Comparison of ENCODE assay signal across 18 mouse cellular contexts in genomic region chr16:23953959-23954260, GRCm38 (mm10). TPM values are rescaled to one million over a fixed set of nuclear protein-coding genes. Genes with fewer than 3 reads are reported as not detected.
A peak's percentile ranks its signal among the peaks of the same experiment; 100 is the strongest.
DNase-seq lines count a peak whose midpoint lies in the region; ATAC-seq and TF ChIP-seq lines count a peak whose summit lies in the region.
"Had no signal": no experiment of that assay in that cellular context is flagged by ENCODE, and none has a peak within 500 bp of the region (broad histone marks: within the 10 kb centered on the region; RNA-seq: fewer than 3 reads in every experiment).

No protein-coding gene starts in this region.

- no peaks in the 10 kb centered on the region for H3K9me3 ChIP-seq in hindbrain, embryonic 12.5 days (replicated peaks)
- no peaks in the 10 kb centered on the region for H3K9me3 ChIP-seq in hindbrain, embryonic 11.5 days (ENCODE audit: control insufficient read depth, low read length)
- H3K9me3 ChIP-seq in lung, embryonic 14.5 days (ENCODE audit: low read depth, low read length): no peaks in the 10 kb centered on the region
- H3K9me3 ChIP-seq in forebrain, embryonic 14.5 days (replicated peaks; ENCODE audit: control insufficient read depth, low read length): no peaks in the 10 kb centered on the region
- no peaks in the 10 kb centered on the region for H3K9me3 ChIP-seq in forebrain, embryonic 16.5 days (ENCODE audit: control insufficient read depth, low read length)
- no peaks in the 10 kb centered on the region for H3K9me3 ChIP-seq in intestine, embryonic 15.5 days
- H3K9me3 ChIP-seq: embryonic facial prominence, embryonic 10.5 days; heart, embryonic 12.5 days had no signal

- no peak overlapping the region for H3K4me2 ChIP-seq in hindbrain, embryonic 12.5 days (replicated peaks)
- H3K4me2 ChIP-seq in hindbrain, embryonic 11.5 days (replicated peaks; ENCODE audit: low read depth, low read length): no peak overlapping the region
- no peak overlapping the region for H3K4me2 ChIP-seq in lung, embryonic 14.5 days
- no peak overlapping the region for H3K4me2 ChIP-seq in forebrain, embryonic 14.5 days (ENCODE audit: low read length)
- no peak overlapping the region for H3K4me2 ChIP-seq in forebrain, embryonic 16.5 days (ENCODE audit: low read length)
- no peak overlapping the region for H3K4me2 ChIP-seq in intestine, embryonic 15.5 days (replicated peaks)
- H3K4me2 ChIP-seq: heart, embryonic 12.5 days had no signal

- no peak for DNase-seq in hindbrain, embryonic 11.5 days (ENCODE audit: low spot score)
- no peak for DNase-seq in lung, embryonic 14.5 days
- DNase-seq in lung, postnatal 36 days: no peak
- no peak for DNase-seq in forebrain, embryonic 14.5 days (ENCODE audit: low spot score)
- DNase-seq: adrenal gland, adult 8-10 months; gastrocnemius, postnatal 25 days had no signal

- H3K4me1 ChIP-seq in hindbrain, embryonic 12.5 days: no peaks in the 10 kb centered on the region
- H3K4me1 ChIP-seq in hindbrain, embryonic 11.5 days (replicated peaks; ENCODE audit: control insufficient read depth, insufficient read depth, low read length): no peaks in the 10 kb centered on the region
- H3K4me1 ChIP-seq in lung, embryonic 14.5 days (ENCODE audit: insufficient read depth): no peaks in the 10 kb centered on the region
- no peaks in the 10 kb centered on the region for H3K4me1 ChIP-seq in forebrain, embryonic 14.5 days (ENCODE audit: control insufficient read depth, insufficient read depth, low read length)
- no peaks in the 10 kb centered on the region for H3K4me1 ChIP-seq in forebrain, embryonic 16.5 days (replicated peaks; ENCODE audit: control insufficient read depth, insufficient read depth, low read length)
- no peaks in the 10 kb centered on the region for H3K4me1 ChIP-seq in intestine, embryonic 15.5 days (replicated peaks)
- H3K4me1 ChIP-seq: embryonic facial prominence, embryonic 10.5 days; heart, embryonic 12.5 days had no signal

- no peak overlapping the region for H3K9ac ChIP-seq in hindbrain, embryonic 12.5 days
- no peak overlapping the region for H3K9ac ChIP-seq in hindbrain, embryonic 11.5 days (ENCODE audit: low read depth, low read length)
- H3K9ac ChIP-seq in lung, embryonic 14.5 days: no peak overlapping the region
- H3K9ac ChIP-seq in forebrain, embryonic 14.5 days (ENCODE audit: low read length): no peak overlapping the region
- H3K9ac ChIP-seq in forebrain, embryonic 16.5 days (replicated peaks; ENCODE audit: low read depth, low read length): no peak overlapping the region
- no peak overlapping the region for H3K9ac ChIP-seq in intestine, embryonic 15.5 days
- H3K9ac ChIP-seq: heart, embryonic 12.5 days had no signal

- no peak overlapping the region for H3K4me3 ChIP-seq in hindbrain, embryonic 12.5 days
- no peak overlapping the region for H3K4me3 ChIP-seq in hindbrain, embryonic 11.5 days (ENCODE audit: low read depth, low read length)
- H3K4me3 ChIP-seq in lung, embryonic 14.5 days (ENCODE audit: low read depth, low read length): no peak overlapping the region
- H3K4me3 ChIP-seq in forebrain, embryonic 14.5 days (ENCODE audit: low read depth, low read length): no peak overlapping the region
- H3K4me3 ChIP-seq in forebrain, embryonic 16.5 days (replicated peaks; ENCODE audit: low read length): no peak overlapping the region
- H3K4me3 ChIP-seq in intestine, embryonic 15.5 days (replicated peaks): no peak overlapping the region
- H3K4me3 ChIP-seq: embryonic facial prominence, embryonic 10.5 days; gastrocnemius, adult 2 months; heart, embryonic 12.5 days had no signal

- 0 out of 2 replicates have a peak, but pooled peaks have one; percentile 38 for ATAC-seq in hindbrain, embryonic 12.5 days (ENCODE audit: low FRiP score)
- no peak for ATAC-seq in hindbrain, embryonic 11.5 days (ENCODE audit: low FRiP score)
- peak; percentile 35; the same call in 1 of the 2 replicates for ATAC-seq in lung, embryonic 14.5 days (ENCODE audit: insufficient read depth)
- ATAC-seq in forebrain, embryonic 14.5 days: peak; percentile 61
- ATAC-seq in forebrain, embryonic 16.5 days: peak; percentile 45
- ATAC-seq in intestine, embryonic 15.5 days: no peak
- ATAC-seq in CD4-positive, CD25-positive, alpha-beta regulatory T cell, adult 4 months: no peak
- ATAC-seq: intestine, embryonic 16.5 days had no signal

- no peaks in the 10 kb centered on the region for H3K36me3 ChIP-seq in hindbrain, embryonic 12.5 days
- H3K36me3 ChIP-seq in hindbrain, embryonic 11.5 days (ENCODE audit: control insufficient read depth, insufficient read depth, low read length): no peaks in the 10 kb centered on the region
- H3K36me3 ChIP-seq in lung, embryonic 14.5 days (ENCODE audit: insufficient read depth): no peaks in the 10 kb centered on the region
- no peaks in the 10 kb centered on the region for H3K36me3 ChIP-seq in forebrain, embryonic 14.5 days (ENCODE audit: control insufficient read depth, insufficient read depth, low read length)
- no peaks in the 10 kb centered on the region for H3K36me3 ChIP-seq in forebrain, embryonic 16.5 days (ENCODE audit: control insufficient read depth, insufficient read depth)
- no peaks in the 10 kb centered on the region for H3K36me3 ChIP-seq in intestine, embryonic 15.5 days
- H3K36me3 ChIP-seq: embryonic facial prominence, embryonic 10.5 days; G1E; heart, embryonic 12.5 days had no signal

- 10% methylated on average over 1 of the region's 1 CpGs for WGBS in hindbrain, embryonic 12.5 days
- 5% methylated on average over 1 of the region's 1 CpGs for WGBS in hindbrain, embryonic 11.5 days
- WGBS in lung, embryonic 14.5 days: 7% methylated on average over 1 of the region's 1 CpGs
- WGBS in forebrain, embryonic 14.5 days: 3% methylated on average over 1 of the region's 1 CpGs
- WGBS in forebrain, embryonic 16.5 days: 0% methylated on average over 1 of the region's 1 CpGs
- WGBS in intestine, embryonic 15.5 days: 9% methylated on average over 1 of the region's 1 CpGs

- H3K27me3 ChIP-seq in hindbrain, embryonic 12.5 days: no peaks in the 10 kb centered on the region
- no peaks in the 10 kb centered on the region for H3K27me3 ChIP-seq in hindbrain, embryonic 11.5 days (ENCODE audit: control insufficient read depth, insufficient read depth, low read length)
- no peaks in the 10 kb centered on the region for H3K27me3 ChIP-seq in lung, embryonic 14.5 days (ENCODE audit: insufficient read depth, low read length)
- H3K27me3 ChIP-seq in forebrain, embryonic 14.5 days (replicated peaks; ENCODE audit: control insufficient read depth, insufficient read depth, low read length): no peaks in the 10 kb centered on the region
- no peaks in the 10 kb centered on the region for H3K27me3 ChIP-seq in forebrain, embryonic 16.5 days (replicated peaks; ENCODE audit: control insufficient read depth, insufficient read depth, low read length)
- no peaks in the 10 kb centered on the region for H3K27me3 ChIP-seq in intestine, embryonic 15.5 days (replicated peaks)
- H3K27me3 ChIP-seq: heart, embryonic 12.5 days had no signal

- H3K27ac ChIP-seq in hindbrain, embryonic 12.5 days: no peak overlapping the region
- no peak overlapping the region for H3K27ac ChIP-seq in hindbrain, embryonic 11.5 days (ENCODE audit: low read depth, low read length)
- no peak overlapping the region for H3K27ac ChIP-seq in lung, embryonic 14.5 days (ENCODE audit: low read depth)
- H3K27ac ChIP-seq in forebrain, embryonic 14.5 days (ENCODE audit: low read depth, low read length): no peak overlapping the region
- no peak overlapping the region for H3K27ac ChIP-seq in forebrain, embryonic 16.5 days (ENCODE audit: low read length)
- no peak overlapping the region for H3K27ac ChIP-seq in intestine, embryonic 15.5 days
- H3K27ac ChIP-seq: embryonic facial prominence, embryonic 10.5 days; gastrocnemius, adult 2 months had no signal

- TF ChIP-seq CTCF in lung, embryonic 14.5 days (IDR thresholded peaks at IDR 0.05; ENCODE audit: low read depth): no peak

RNA-seq across cellular contexts. Expression of gene Rtp2, which starts 21.7 kb away (rescaled TPM):
- polyA plus RNA-seq in hindbrain, embryonic 12.5 days (2016; fragmentation: Nextera tagmentation; extraction: Ambion mirVana): not detected in 2 replicates
- polyA plus RNA-seq in hindbrain, embryonic 11.5 days (2014; fragmentation: Nextera tagmentation; extraction: Ambion mirVana): not detected in 2 replicates
- not detected in 2 replicates for polyA plus RNA-seq in lung, embryonic 14.5 days (2014; fragmentation: Nextera tagmentation; extraction: Ambion mirVana)
- polyA plus RNA-seq in forebrain, embryonic 14.5 days (2014; fragmentation: Nextera tagmentation; extraction: Ambion mirVana): not detected in 2 replicates
- polyA plus RNA-seq in forebrain, embryonic 16.5 days (2015; fragmentation: Nextera tagmentation; extraction: Ambion mirVana): 0.11 TPM in 1 of 2 replicates, not detected in the other
- polyA plus RNA-seq in intestine, embryonic 15.5 days (2015; fragmentation: Nextera tagmentation; extraction: Ambion mirVana): not detected in 2 replicates
- polyA plus RNA-seq in CD4-positive, CD25-positive, alpha-beta regulatory T cell, adult 4 months (2017; shearing (Covaris generic)): under 1 TPM; 0.13 to 0.33 TPM
- polyA plus RNA-seq: cerebellum, adult 2 months; G1E; heart, embryonic 12.5 days; heart, embryonic 16.5 days; intestine, embryonic 16.5 days had no signal

RNA-seq across cellular contexts. Expression of gene Gm37419, which starts 34.4 kb away (rescaled TPM):
- polyA plus RNA-seq in hindbrain, embryonic 12.5 days (2016; fragmentation: Nextera tagmentation; extraction: Ambion mirVana): not detected in 2 replicates
- not detected in 2 replicates for polyA plus RNA-seq in hindbrain, embryonic 11.5 days (2014; fragmentation: Nextera tagmentation; extraction: Ambion mirVana)
- polyA plus RNA-seq in lung, embryonic 14.5 days (2014; fragmentation: Nextera tagmentation; extraction: Ambion mirVana): not detected in 2 replicates
- not detected in 2 replicates for polyA plus RNA-seq in forebrain, embryonic 14.5 days (2014; fragmentation: Nextera tagmentation; extraction: Ambion mirVana)
- not detected in 2 replicates for polyA plus RNA-seq in forebrain, embryonic 16.5 days (2015; fragmentation: Nextera tagmentation; extraction: Ambion mirVana)
- not detected in 2 replicates for polyA plus RNA-seq in intestine, embryonic 15.5 days (2015; fragmentation: Nextera tagmentation; extraction: Ambion mirVana)
- polyA plus RNA-seq in CD4-positive, CD25-positive, alpha-beta regulatory T cell, adult 4 months (2017; shearing (Covaris generic)): not detected
- polyA plus RNA-seq: cerebellum, adult 2 months; embryonic facial prominence, embryonic 10.5 days; embryonic facial prominence, embryonic 14.5 days; G1E; heart, embryonic 12.5 days; heart, embryonic 16.5 days; intestine, embryonic 16.5 days had no signal

RNA-seq across cellular contexts. Expression of gene Bcl6, which starts 34.7 kb away (rescaled TPM):
- polyA plus RNA-seq in hindbrain, embryonic 12.5 days (2016; fragmentation: Nextera tagmentation; extraction: Ambion mirVana): 0.12 and 0.18 TPM in 2 replicates
- 0.06 and 0.11 TPM in 2 replicates for polyA plus RNA-seq in hindbrain, embryonic 11.5 days (2014; fragmentation: Nextera tagmentation; extraction: Ambion mirVana)
- 1.1 and 1.2 TPM in 2 replicates for polyA plus RNA-seq in lung, embryonic 14.5 days (2014; fragmentation: Nextera tagmentation; extraction: Ambion mirVana)
- polyA plus RNA-seq in forebrain, embryonic 14.5 days (2014; fragmentation: Nextera tagmentation; extraction: Ambion mirVana): 1.3 and 1.7 TPM in 2 replicates
- 2.4 and 2.5 TPM in 2 replicates for polyA plus RNA-seq in forebrain, embryonic 16.5 days (2015; fragmentation: Nextera tagmentation; extraction: Ambion mirVana)
- 0.90 and 0.91 TPM in 2 replicates for polyA plus RNA-seq in intestine, embryonic 15.5 days (2015; fragmentation: Nextera tagmentation; extraction: Ambion mirVana)
- 10 to 100 TPM in 1 of 2 experiments, 1 to 10 TPM in 1; 6.2 to 23.8 TPM for polyA plus RNA-seq in CD4-positive, CD25-positive, alpha-beta regulatory T cell, adult 4 months (2017; shearing (Covaris generic))
- polyA plus RNA-seq: G1E had no signal

Comparison
In these comparisons a context has a peak if more than half of its experiments do, and no peak if none do; other contexts are left out.
1. ATAC-seq: peak in hindbrain, embryonic 12.5 days (single experiment), lung, embryonic 14.5 days (single experiment), forebrain, embryonic 14.5 days (single experiment) and forebrain, embryonic 16.5 days (single experiment); none in hindbrain, embryonic 11.5 days (single experiment), intestine, embryonic 15.5 days (single experiment) and CD4-positive, CD25-positive, alpha-beta regulatory T cell, adult 4 months (single experiment).